Mouse (Mus musculus) 3T3-L1 (cell line): Measurements from ENCODE around the gene Specc1.
A peak's percentile ranks its signal among the peaks of the same experiment; 100 is the strongest.

Experiments used
- DNase-seq: peaks from one replicate; pipeline ENCODE4 v3.0.0-alpha.2; 2015; ENCODE audit warnings: low read depth, low spot score

The Specc1 gene

DNA sequence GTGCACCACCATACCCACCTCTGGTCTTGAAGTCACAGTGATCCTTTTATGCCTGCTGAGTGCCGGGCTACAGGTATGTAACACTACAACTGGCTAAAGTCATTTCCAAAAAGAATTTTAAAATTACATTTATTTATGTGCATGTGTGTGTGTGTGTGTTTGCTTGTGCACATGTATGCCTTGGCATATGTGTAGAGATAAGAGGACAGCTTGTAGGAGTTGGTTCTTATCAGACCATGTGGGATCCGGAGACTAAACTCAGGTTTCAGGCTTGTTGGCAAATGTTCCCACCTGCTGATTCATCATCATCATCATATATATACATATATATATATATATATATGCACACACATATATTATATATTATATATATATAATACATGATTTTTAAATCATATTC, 12.3 kb downstream of the Specc1 start:
- DNase-seq = no peak

DNA sequence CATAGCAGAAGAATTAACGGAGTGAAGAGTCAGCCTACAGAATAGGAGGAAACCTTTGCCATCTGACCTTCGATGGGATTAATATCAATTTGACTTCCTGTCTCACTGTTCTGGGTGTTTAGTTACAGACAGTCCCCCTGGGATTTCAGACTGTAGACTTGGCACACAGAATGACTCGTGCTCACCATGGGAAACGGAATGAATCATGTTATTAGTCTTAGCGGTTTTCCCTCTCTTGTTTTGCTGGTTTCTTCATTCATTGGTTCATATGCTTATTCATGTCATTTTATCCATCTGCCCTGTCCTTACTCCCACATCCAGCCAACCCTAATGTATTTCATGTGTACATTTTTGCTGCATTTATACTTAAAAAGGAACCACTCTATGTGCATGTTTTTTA, 14.3 kb downstream of the Specc1 start:
- DNase-seq = peak; percentile 94

DNA sequence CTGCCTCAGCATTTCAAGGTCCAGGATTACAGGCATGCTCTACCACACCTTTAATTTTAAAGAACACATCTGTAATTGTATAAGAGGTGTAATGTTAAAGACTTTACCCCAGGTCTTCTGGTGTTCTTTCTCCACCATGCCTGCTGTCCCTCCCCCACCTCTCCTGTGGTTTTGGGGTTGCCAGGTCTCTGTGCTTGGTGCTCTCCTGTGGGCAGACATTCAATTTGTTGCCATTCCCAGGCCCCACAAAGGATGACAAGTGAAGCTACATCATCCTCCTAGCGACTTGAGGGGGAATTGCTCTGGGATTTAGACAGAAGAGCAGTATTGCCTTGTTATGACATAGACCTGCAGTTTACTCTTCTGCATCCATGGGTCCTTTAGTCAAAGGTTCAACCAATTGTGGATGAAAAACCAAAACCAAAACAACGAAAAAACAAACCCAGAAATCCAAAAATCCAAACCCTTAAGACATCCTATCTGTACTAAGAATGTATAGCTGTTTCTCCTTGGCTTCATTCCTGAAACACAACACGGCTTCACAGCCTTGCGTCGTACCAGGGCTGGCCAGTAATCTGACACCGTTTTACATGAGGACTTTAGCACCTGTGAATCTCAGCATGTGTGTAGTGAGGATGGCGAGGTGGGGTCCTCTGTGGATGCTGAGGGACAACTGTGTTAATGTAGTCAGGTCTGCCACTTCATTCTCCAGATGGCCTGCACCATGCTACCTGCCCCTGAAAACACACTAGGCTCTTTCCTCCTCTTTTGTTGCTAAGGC, 15.1 kb downstream of the Specc1 start:
- DNase-seq = peak; percentile 46

DNA sequence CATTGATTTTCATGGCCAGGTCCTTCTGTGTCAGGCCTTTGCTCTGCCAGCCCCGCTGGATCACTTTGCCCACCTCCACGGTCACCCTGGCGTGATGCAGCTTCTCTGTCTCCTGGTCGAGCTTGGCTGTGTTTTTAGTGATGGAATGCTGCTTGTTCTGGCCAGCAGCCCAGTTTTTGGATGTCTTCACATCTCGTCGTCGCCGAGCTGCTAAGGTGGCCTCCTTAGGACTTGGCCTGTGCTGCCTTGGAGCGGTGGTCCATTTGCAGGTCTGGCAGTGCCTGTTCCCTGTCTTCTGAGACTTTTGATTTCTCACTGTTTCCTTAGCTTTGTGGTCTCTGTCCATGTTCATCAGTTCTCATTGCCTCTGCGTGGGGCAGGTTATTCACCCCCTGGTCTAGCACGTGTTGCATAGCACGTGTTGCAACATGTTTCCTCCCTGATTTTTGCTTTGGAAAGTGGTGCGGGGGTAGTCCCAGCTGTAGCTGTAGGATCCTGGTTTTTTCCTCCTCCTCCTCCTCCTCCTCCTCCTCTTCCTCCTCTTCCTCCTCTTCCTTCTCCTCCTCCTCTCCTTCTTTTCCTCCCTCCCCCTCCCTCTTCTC, 17.6 kb downstream of the Specc1 start:
- peak; percentile 42 for DNase-seq

- no peak for DNase-seq
Observed at GRCm38 (mm10) chr11:61975783-61976182, 19.2 kb downstream of the Specc1 start.

DNA sequence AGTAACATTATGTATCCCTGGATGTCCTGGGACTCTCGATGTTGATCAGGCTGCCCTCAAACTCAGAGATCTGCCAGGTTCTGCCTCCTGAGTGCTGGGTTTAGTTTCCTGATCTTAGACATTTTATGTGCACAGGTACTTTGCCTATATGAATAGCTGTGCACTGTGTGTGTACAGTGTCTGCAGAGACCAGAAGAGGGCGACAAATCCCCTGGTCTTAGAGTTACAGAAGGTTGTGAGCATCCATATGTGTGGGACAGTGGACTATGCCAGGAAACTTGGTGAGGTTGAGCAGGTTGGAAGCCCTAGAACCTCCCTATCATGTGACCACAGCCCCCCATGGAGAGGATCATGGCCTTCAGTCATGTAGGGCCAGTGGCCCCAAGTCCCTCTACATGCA, 24.7 kb downstream of the Specc1 start:
- DNase-seq = no peak

GRCm38 (mm10) chr11:61982828-61983227, 26.3 kb downstream of the Specc1 start:
- no peak for DNase-seq

DNA sequence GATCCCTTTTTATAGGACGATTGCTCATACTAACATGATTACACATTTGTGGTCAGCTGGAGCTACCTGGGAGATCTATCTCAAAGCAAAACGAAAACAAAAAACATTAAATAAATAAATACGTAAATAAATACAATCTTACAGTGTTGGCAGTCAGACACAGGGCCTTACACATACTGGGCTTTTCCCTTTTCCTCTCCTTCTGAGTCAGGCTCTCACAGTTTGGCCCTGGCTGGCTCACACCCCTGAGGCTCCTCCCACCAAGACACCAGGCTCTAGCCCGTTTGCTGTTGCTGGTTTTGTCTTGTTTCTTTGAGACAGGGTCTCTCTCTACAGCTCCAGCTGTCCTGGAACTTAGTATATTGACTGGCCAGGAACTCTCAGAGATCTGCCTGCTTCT, 30.4 kb downstream of the Specc1 start:
- peak; percentile 32 for DNase-seq

DNA sequence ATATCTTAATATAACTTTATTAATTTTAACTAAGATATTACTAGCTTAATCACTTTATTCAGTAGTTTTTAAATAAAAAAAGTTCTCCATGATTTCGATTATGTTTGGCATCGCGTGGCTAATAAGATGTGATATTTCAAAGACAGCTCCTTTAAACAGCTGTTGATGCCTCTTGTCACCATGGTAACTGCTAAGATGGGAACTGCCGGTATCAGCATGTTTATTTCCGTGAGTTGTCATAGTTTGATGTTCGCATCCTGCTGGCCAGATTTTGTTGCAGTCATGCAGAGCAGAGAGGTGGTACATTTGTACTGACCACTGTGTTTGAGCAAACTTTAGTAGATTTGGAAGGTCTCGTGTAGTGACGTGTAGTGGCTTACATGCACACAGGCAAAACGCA, 33.1 kb downstream of the Specc1 start:
- no peak for DNase-seq

DNA sequence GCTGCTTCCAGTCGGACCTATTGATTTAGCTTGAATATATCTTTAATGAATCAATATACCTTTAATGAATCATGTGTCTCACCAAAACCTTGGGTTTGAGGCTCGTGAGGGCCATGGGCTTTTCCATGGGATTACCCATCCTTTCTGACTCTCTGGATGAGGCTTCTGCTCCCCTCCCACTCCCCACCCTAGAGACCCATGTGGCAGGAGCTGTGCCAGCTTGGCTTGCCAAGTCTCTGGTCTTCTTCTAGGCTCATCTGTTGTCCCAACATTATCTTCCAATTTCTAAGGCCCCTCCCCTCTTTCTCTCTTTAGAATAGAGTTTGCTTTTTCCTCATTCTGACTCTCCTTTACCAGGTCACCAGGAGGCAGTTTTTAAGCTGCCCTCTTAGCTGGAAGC, 35.0 kb downstream of the Specc1 start:
- no peak for DNase-seq

GRCm38 (mm10) chr11:61992671-61993285, 36.2 kb downstream of the Specc1 start:
- no peak for DNase-seq

GRCm38 (mm10) chr11:61999501-61999900, 42.9 kb downstream of the Specc1 start:
- no peak for DNase-seq

DNA sequence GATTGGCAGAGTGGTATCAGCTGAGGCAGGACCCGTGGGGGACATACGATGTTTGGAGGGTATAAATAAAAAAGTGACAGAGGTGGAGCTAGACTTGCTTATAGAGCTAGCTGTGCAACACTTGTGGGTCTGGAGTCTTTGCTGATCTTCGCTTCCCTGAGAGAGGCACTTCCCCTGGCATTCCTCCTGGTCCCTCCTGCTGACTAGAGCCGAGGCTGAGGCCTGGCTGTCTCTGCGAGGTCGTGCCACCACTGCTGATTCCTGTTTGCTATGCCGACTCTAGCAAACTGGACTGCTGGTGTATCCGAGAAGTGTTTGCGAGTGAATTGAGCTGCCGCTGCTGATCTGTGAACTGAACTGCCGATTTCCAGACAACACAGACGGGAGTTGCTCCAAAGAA, 43.5 kb downstream of the Specc1 start:
- DNase-seq = no peak

GRCm38 (mm10) chr11:62001977-62002376, 45.4 kb downstream of the Specc1 start:
- DNase-seq = no peak

GRCm38 (mm10) chr11:62004881-62005240, 48.3 kb downstream of the Specc1 start:
- DNase-seq = peak; percentile 66

DNA sequence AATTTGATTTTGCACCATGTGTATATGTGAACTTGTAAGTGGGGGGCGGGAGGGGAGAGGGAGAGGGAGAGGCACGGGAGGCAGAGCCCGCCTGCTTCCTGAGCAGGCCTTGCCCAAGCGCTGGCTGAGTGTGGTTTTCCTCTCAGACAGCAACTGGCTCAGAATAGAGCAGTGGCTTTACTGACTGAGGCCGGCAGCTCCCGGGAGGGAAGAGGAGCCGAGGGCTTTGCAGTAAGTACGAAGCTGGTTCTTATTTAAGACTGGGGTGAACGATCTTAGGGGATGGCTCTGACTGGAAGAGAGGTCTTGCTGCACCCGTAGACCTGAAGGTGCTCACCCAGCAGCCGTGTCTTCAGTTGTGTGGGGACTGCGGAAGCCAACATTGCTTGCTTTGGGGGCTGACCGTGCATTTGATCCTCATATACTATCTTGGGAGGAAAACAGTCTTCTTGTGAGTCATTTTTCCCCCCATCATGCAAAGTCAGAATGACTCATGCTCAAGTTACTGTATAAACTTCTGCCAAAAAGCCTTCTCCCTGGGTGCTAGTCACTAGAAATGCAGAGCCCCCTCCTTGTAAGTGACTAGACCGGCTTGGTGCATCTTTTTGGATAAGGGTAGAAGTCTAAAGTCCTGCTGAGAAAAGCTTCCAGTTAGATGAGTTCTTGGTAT, 48.8 kb downstream of the Specc1 start:
- peak; percentile 89 for DNase-seq

GRCm38 (mm10) chr11:62005911-62006260, 49.3 kb downstream of the Specc1 start:
- no peak for DNase-seq

- DNase-seq = no peak
Observed at GRCm38 (mm10) chr11:62006680-62007079, 50.1 kb downstream of the Specc1 start.

GRCm38 (mm10) chr11:62007984-62008383, 51.4 kb downstream of the Specc1 start:
- no peak for DNase-seq

- no peak for DNase-seq
Observed at GRCm38 (mm10) chr11:62010625-62011231, 54.2 kb downstream of the Specc1 start.

DNA sequence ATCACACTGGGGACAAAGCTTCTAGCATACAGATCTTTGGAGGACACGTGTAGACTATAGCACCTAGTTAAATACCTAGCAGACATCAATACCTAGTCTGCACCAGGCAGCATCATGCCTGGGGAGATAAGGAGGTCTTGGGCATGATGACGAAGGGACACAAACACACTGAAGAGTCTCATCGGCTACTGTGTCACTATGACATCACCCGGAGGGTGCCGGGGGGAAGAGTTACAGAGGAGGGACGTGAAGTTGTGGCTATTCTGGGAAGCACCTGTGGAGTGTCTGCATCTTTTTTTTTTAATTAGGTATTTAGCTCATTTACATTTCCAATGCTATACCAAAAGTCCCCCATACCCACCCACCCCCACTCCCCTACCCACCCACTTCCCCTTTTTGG, 55.5 kb downstream of the Specc1 start:
- no peak for DNase-seq

DNA sequence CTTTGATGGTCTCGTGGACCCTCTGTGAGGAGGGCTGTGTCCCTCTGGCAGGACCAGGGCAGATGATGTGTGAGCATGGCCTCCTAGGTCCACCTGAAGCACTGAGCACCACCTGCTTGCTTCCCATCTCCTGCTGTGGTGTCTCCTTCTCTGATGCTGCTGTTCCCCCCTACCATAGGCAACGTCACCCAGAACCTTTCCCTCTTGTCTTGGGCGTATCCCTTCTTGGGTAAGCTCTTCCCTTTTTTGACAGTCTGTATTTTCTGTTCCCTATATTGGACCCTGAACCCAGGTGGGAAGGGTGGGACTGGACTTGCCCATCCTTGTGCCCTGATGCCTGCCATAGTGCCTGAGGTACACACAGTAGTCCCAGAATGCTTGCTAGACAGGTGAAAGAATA, 56.9 kb downstream of the Specc1 start:
- no peak for DNase-seq
